Mouse (Mus musculus): Measurements from ENCODE around the gene Tmem129. TPM values are rescaled to one million over a fixed set of nuclear protein-coding genes. Genes with fewer than 3 reads are reported as not detected.

Tmem129 gene
- total and polyA plus RNA-seq, 2 experiments: 12.0 to 41.0 TPM

DNA sequence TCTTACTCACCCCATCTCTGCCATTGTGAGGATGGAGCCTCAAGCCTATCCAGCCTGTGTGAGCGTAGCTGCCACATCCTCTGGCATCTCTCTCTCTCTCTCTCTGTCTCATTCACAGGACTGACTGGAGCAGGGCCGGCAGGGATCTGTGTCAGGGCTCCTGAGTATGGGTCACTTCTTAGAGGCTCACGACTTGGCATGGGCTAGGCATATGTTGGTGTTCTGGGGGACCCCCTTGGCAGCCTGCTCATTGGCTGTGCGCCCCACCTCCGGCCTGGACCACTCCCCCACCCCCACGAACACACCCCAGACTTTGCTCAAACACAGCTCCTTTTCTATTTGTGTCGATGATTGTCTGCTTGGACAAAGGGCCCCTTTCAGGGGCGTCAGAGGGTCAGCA is 45.8 kb upstream of the Tmem129 start:
- TF ChIP-seq CTCF (IDR thresholded peaks at IDR 0.05; ENCODE audit: low read depth, low read length): no peak
- no peak for TF ChIP-seq POLR2A (IDR thresholded peaks at IDR 0.05; ENCODE audit: extremely low read depth, insufficient read depth, low read length)
- Histone ChIP-seq H3K4me1 (ENCODE audit: control insufficient read depth, insufficient read depth, low read length) (peaks cover 14% of the 10 kb centered on the region), H3K36me3 (ENCODE audit: control insufficient read depth, insufficient read depth, low read length) (no peaks in the 10 kb centered on the region), H3K79me2 (ENCODE audit: control insufficient read depth, insufficient read depth, low read length) (no peaks in the 10 kb centered on the region), H3K4me3 (ENCODE audit: insufficient read depth, low read depth, low read length) (no peak overlapping the region), H3K9ac (ENCODE audit: low read depth, low read length) (no peak overlapping the region), H3K27ac (replicated peaks; ENCODE audit: insufficient read depth, low read depth, low read length) (no peak overlapping the region), H3K27me3 (ENCODE audit: control insufficient read depth, insufficient read depth, low read length) (no peaks in the 10 kb centered on the region)
- no peak for DNase-seq (ENCODE audit: extremely low read depth, low read depth, low spot score)
- 89% methylated on average over 8 of the region's 8 CpGs for WGBS

DNA sequence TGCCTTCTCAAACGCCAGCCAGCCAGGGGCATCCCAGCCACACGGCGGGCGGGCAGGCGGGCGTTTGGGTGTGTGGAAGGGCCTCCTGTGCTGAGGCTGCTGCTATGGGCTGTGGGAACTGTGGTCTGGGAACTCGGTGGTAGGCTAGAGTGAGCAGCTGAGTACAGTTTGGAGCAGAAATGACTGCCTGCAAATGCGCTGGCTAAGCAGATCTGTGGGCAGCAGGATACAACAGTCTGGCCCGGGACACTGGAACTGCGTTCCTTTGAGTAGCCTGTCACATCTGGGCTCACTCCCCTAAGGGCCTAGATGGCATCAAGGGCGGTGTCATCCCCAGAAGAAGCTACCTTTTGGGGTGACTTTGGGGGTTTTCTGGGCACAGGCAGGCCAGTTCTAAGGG is 43.6 kb upstream of the Tmem129 start:
- DNase-seq (ENCODE audit: extremely low read depth, low read depth, low spot score): no peak
- no peaks in the 10 kb centered on the region for H3K27me3 ChIP-seq (ENCODE audit: control insufficient read depth, insufficient read depth, low read length)
- H3K9ac ChIP-seq (ENCODE audit: low read depth, low read length): no peak overlapping the region
- TF ChIP-seq POLR2A (IDR thresholded peaks at IDR 0.05; ENCODE audit: extremely low read depth, insufficient read depth, low read length): no peak
- H3K4me3 ChIP-seq (ENCODE audit: insufficient read depth, low read depth, low read length): no peak overlapping the region
- H3K4me1 ChIP-seq (ENCODE audit: control insufficient read depth, insufficient read depth, low read length): peaks cover 13% of the 10 kb centered on the region
- no peak overlapping the region for H3K27ac ChIP-seq (replicated peaks; ENCODE audit: insufficient read depth, low read depth, low read length)
- H3K79me2 ChIP-seq (ENCODE audit: control insufficient read depth, insufficient read depth, low read length): no peaks in the 10 kb centered on the region
- WGBS: 89% methylated on average over 11 of the region's 11 CpGs
- no peaks in the 10 kb centered on the region for H3K36me3 ChIP-seq (ENCODE audit: control insufficient read depth, insufficient read depth, low read length)

DNA sequence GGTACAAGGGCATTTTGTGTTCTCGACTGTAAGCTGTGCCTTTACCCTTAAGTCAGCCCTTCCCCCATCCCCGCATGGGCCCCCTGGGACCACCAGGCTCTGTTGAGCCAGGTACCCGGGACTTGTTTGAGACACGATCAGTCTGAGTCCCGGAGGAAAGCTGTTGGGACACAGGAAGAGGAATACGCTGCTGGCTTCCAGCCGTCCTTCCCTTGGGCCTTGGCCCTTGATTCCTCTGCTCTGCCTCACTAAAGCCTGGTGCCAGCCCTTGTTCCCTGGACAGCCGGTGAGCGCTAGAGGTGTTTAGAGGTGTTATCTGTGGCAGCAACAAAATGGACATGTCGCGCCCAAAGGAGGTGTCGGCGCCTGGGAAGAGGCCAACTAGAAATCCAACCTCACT is 41.8 kb upstream of the Tmem129 start:
- DNase-seq (ENCODE audit: extremely low read depth, low read depth, low spot score): peak; percentile 37
- H3K9ac ChIP-seq (ENCODE audit: low read depth, low read length): no peak overlapping the region
- TF ChIP-seq POLR2A (IDR thresholded peaks at IDR 0.05; ENCODE audit: extremely low read depth, insufficient read depth, low read length) (no peak), CTCF (IDR thresholded peaks at IDR 0.05; ENCODE audit: low read depth, low read length) (no peak)
- H3K4me1 ChIP-seq (ENCODE audit: control insufficient read depth, insufficient read depth, low read length): no peaks in the 10 kb centered on the region; the same call in 1 of the 2 replicates
- no peak overlapping the region for H3K4me3 ChIP-seq (ENCODE audit: insufficient read depth, low read depth, low read length)
- H3K79me2 ChIP-seq (ENCODE audit: control insufficient read depth, insufficient read depth, low read length): no peaks in the 10 kb centered on the region
- WGBS: 45% methylated on average over 13 of the region's 13 CpGs
- H3K27me3 ChIP-seq (ENCODE audit: control insufficient read depth, insufficient read depth, low read length): no peaks in the 10 kb centered on the region
- H3K27ac ChIP-seq (replicated peaks; ENCODE audit: insufficient read depth, low read depth, low read length): no peak overlapping the region
- H3K36me3 ChIP-seq (ENCODE audit: control insufficient read depth, insufficient read depth, low read length): no peaks in the 10 kb centered on the region

DNA sequence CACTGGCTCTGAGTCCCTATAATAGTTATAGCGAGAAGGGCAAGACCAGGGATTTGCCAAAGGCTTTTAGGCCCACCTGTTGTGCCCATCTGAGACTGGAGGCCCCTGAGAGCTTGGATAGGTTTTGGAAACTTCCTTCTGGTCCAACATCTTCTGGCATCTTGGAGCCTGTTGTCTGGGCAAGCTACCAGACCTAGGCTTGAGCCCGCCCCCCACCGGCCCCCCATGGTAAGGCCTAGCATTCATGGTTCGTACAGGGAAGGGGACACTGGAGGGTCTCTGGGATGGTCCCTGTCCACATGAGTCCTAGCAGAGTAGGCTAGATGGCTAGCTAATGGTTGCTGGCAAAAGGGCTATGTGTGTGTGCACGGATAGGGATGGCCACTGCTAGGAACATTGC is 40.5 kb upstream of the Tmem129 start:
- Histone ChIP-seq H3K27ac (replicated peaks; ENCODE audit: insufficient read depth, low read depth, low read length) (no peak overlapping the region), H3K27me3 (ENCODE audit: control insufficient read depth, insufficient read depth, low read length) (no peaks in the 10 kb centered on the region), H3K9ac (ENCODE audit: low read depth, low read length) (no peak overlapping the region), H3K36me3 (ENCODE audit: control insufficient read depth, insufficient read depth, low read length) (no peaks in the 10 kb centered on the region), H3K79me2 (ENCODE audit: control insufficient read depth, insufficient read depth, low read length) (no peaks in the 10 kb centered on the region), H3K4me3 (ENCODE audit: insufficient read depth, low read depth, low read length) (no peak overlapping the region), H3K4me1 (ENCODE audit: control insufficient read depth, insufficient read depth, low read length) (no peaks in the 10 kb centered on the region; the same call in 1 of the 2 replicates)
- no peak for DNase-seq (ENCODE audit: extremely low read depth, low read depth, low spot score)
- 95% methylated on average over 5 of the region's 5 CpGs for WGBS
- TF ChIP-seq CTCF (IDR thresholded peaks at IDR 0.05; ENCODE audit: low read depth, low read length): no peak
- no peak for TF ChIP-seq POLR2A (IDR thresholded peaks at IDR 0.05; ENCODE audit: extremely low read depth, insufficient read depth, low read length)

DNA sequence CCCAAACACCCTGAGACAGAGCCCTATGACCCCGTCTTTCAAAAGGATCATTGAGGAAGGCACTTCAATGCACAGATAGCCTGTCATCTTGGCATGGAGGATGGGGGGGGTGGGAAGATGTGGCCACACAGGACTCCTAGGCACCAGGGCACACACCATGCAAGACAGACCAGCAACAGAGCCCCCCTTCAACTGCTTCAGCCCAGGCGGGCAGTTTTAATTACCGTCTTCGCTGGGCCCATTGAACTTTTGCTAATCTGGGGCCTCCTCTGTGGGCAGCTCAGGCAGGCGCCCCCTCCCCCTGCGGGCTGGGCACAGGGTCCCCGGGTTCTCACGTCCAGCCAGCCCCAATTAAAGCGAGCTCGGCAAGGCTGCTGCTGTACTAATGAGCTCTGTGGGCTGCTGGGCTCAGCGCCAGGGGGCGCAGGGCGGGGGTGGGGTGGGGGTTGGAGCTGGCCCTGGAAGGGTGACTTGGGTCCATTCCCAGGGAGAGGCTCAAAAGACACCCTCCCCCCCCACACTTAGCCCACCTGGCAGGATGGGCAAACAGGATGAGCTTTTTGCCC is 39.8 kb upstream of the Tmem129 start:
- no peak for DNase-seq (ENCODE audit: extremely low read depth, low read depth, low spot score)
- Histone ChIP-seq H3K36me3 (ENCODE audit: control insufficient read depth, insufficient read depth, low read length) (no peaks in the 10 kb centered on the region), H3K79me2 (ENCODE audit: control insufficient read depth, insufficient read depth, low read length) (no peaks in the 10 kb centered on the region), H3K27ac (replicated peaks; ENCODE audit: insufficient read depth, low read depth, low read length) (no peak overlapping the region), H3K9ac (ENCODE audit: low read depth, low read length) (no peak overlapping the region), H3K4me3 (ENCODE audit: insufficient read depth, low read depth, low read length) (no peak overlapping the region), H3K27me3 (ENCODE audit: control insufficient read depth, insufficient read depth, low read length) (no peaks in the 10 kb centered on the region), H3K4me1 (ENCODE audit: control insufficient read depth, insufficient read depth, low read length) (no peaks in the 10 kb centered on the region; the same call in 1 of the 2 replicates)
- TF ChIP-seq CTCF (IDR thresholded peaks at IDR 0.05; ENCODE audit: low read depth, low read length) (no peak), POLR2A (IDR thresholded peaks at IDR 0.05; ENCODE audit: extremely low read depth, insufficient read depth, low read length) (no peak)
- WGBS: 64% methylated on average over 13 of the region's 13 CpGs

DNA sequence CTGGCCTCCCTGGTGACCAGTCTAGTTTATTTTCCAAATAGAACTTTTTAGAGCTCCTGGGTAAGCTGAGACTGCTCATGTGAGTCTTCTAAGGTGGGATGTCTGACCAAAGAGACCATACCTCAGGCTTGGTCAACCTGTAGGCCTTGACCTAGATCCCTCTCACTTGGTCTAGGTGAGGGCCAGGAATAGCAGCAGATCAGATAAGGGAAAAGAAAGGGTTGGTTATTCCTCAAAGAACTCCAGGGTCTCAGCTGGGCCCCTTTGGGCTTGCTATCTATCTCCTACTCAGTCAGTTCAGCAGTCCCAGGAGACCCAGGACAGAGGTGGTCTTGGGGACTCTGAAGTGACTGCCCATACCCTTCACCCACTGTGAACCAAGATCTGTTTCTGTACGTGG is 39.3 kb upstream of the Tmem129 start:
- Histone ChIP-seq H3K27me3 (ENCODE audit: control insufficient read depth, insufficient read depth, low read length) (no peaks in the 10 kb centered on the region), H3K9ac (ENCODE audit: low read depth, low read length) (no peak overlapping the region), H3K36me3 (ENCODE audit: control insufficient read depth, insufficient read depth, low read length) (no peaks in the 10 kb centered on the region), H3K4me1 (ENCODE audit: control insufficient read depth, insufficient read depth, low read length) (no peaks in the 10 kb centered on the region; the same call in 1 of the 2 replicates), H3K4me3 (ENCODE audit: insufficient read depth, low read depth, low read length) (no peak overlapping the region), H3K27ac (replicated peaks; ENCODE audit: insufficient read depth, low read depth, low read length) (no peak overlapping the region), H3K79me2 (ENCODE audit: control insufficient read depth, insufficient read depth, low read length) (no peaks in the 10 kb centered on the region)
- TF ChIP-seq POLR2A (IDR thresholded peaks at IDR 0.05; ENCODE audit: extremely low read depth, insufficient read depth, low read length) (no peak), CTCF (IDR thresholded peaks at IDR 0.05; ENCODE audit: low read depth, low read length) (no peak)
- DNase-seq (ENCODE audit: extremely low read depth, low read depth, low spot score): no peak
- 89% methylated on average over 1 of the region's 1 CpGs for WGBS
